Mouse (Mus musculus): ENCODE results near the gene Nrgn. TPM values are rescaled to one million over a fixed set of nuclear protein-coding genes. Genes with fewer than 3 reads are reported as not detected.
A peak's percentile ranks its signal among the peaks of the same experiment; 100 is the strongest.

The Nrgn gene
- total RNA-seq, 1 experiment: 0.40 TPM

GRCm38 (mm10) chr9:37554279-37554678, 1.6 kb upstream of the Nrgn start:
- in situ Hi-C loops (cut with MboI; ENCODE audit: low sequenced_read_pairs in 2 of 2, unreplicated experiment in 2 of 2): no loop called here
- H3K27ac ChIP-seq (ENCODE audit: insufficient read depth, low read depth, low read length, poor library complexity, severe bottlenecking): no peak overlapping the region
- H3K9ac ChIP-seq (ENCODE audit: insufficient read depth, low read depth, low read length, poor library complexity, severe bottlenecking): no peak overlapping the region
- DNase-seq (ENCODE audit: low read depth, low spot score): no peak
- no peaks in the 10 kb centered on the region for H3K36me3 ChIP-seq (ENCODE audit: control insufficient read depth, insufficient read depth, low read length, poor library complexity, severe bottlenecking)
- H3K4me3 ChIP-seq (ENCODE audit: insufficient read depth in 1 of 2, low read depth in 1 of 2, low read length in 2 of 2, poor library complexity in 1 of 2, severe bottlenecking in 1 of 2): no peak overlapping the region
- TF ChIP-seq ZNF384 (IDR thresholded peaks at IDR 0.05; ENCODE audit: low read depth, low read length) (no peak), ZC3H11A (IDR thresholded peaks at IDR 0.05; ENCODE audit: borderline replicate concordance, low read depth, low read length) (no peak), MAFK (IDR thresholded peaks at IDR 0.05; ENCODE audit: insufficient read depth, low read depth, low read length) (no peak), CHD2 (IDR thresholded peaks at IDR 0.05; ENCODE audit: low read depth, low read length) (no peak), HCFC1 (IDR thresholded peaks at IDR 0.05; ENCODE audit: borderline replicate concordance, insufficient read depth, low read length) (no peak)
- H3K4me1 ChIP-seq (ENCODE audit: control insufficient read depth in 2 of 2, insufficient read depth in 2 of 2, low read length in 2 of 2, poor library complexity in 1 of 2): peaks cover 0 to 4% of the 10 kb centered on the region in 2 experiments; a peak in 1 of 4 replicates
- H3K9me3 ChIP-seq (ENCODE audit: control insufficient read depth, insufficient read depth, low read depth, low read length): no peaks in the 10 kb centered on the region

GRCm38 (mm10) chr9:37551751-37552531, 763 bp downstream of the Nrgn start:
- Histone ChIP-seq H3K9me3 (ENCODE audit: control insufficient read depth, insufficient read depth, low read depth, low read length) (no peaks in the 10 kb centered on the region), H3K9ac (ENCODE audit: insufficient read depth, low read depth, low read length, poor library complexity, severe bottlenecking) (peak overlapping the region; percentile 51), H3K27ac (ENCODE audit: insufficient read depth, low read depth, low read length, poor library complexity, severe bottlenecking) (no peak overlapping the region), H3K4me1 (ENCODE audit: control insufficient read depth in 2 of 2, insufficient read depth in 2 of 2, low read length in 2 of 2, poor library complexity in 1 of 2) (peaks cover 0 to 4% of the 10 kb centered on the region in 2 experiments; a peak in 1 of 4 replicates), H3K36me3 (ENCODE audit: control insufficient read depth, insufficient read depth, low read length, poor library complexity, severe bottlenecking) (no peaks in the 10 kb centered on the region), H3K4me3 (ENCODE audit: insufficient read depth in 1 of 2, low read depth in 1 of 2, low read length in 2 of 2, poor library complexity in 1 of 2, severe bottlenecking in 1 of 2) (peak overlapping the region; percentile 70 to 78)
- no peak for DNase-seq (ENCODE audit: low read depth, low spot score)
- in situ Hi-C loops (cut with MboI; ENCODE audit: low sequenced_read_pairs in 2 of 2, unreplicated experiment in 2 of 2): no loop called here
- no peak for TF ChIP-seq MAFK (IDR thresholded peaks at IDR 0.05; ENCODE audit: insufficient read depth, low read depth, low read length)

- H3K9me3 ChIP-seq (ENCODE audit: control insufficient read depth, insufficient read depth, low read depth, low read length): no peaks in the 10 kb centered on the region
- no peak overlapping the region for H3K4me3 ChIP-seq (ENCODE audit: insufficient read depth in 1 of 2, low read depth in 1 of 2, low read length in 2 of 2, poor library complexity in 1 of 2, severe bottlenecking in 1 of 2)
These were observed 2.3 kb downstream of the Nrgn start for GRCm38 (mm10) chr9:37550435-37550834.

GRCm38 (mm10) chr9:37546889-37547288, 5.8 kb downstream of the Nrgn start:
- DNase-seq (ENCODE audit: low read depth, low spot score): no peak
- H3K4me1 ChIP-seq (ENCODE audit: control insufficient read depth in 2 of 2, insufficient read depth in 2 of 2, low read length in 2 of 2, poor library complexity in 1 of 2): peaks cover 2 to 20% of the 10 kb centered on the region in 2 experiments; a peak in 1 of 4 replicates
- in situ Hi-C loops (cut with MboI; ENCODE audit: low sequenced_read_pairs in 2 of 2, unreplicated experiment in 2 of 2): loop anchor here in 1 of 2 experiments (10.0 kb wide), 1 partner anchor 112 kb away; the partner anchor contains the start of gene Robo3

More at GRCm38 (mm10) chr9:37550435-37550834, 2.3 kb downstream of the Nrgn start:
- in situ Hi-C loops (cut with MboI; ENCODE audit: low sequenced_read_pairs in 2 of 2, unreplicated experiment in 2 of 2): no loop called here
- no peak overlapping the region for H3K27ac ChIP-seq (ENCODE audit: insufficient read depth, low read depth, low read length, poor library complexity, severe bottlenecking)
- no peak for TF ChIP-seq CHD2 (IDR thresholded peaks at IDR 0.05; ENCODE audit: low read depth, low read length)
- no peak for TF ChIP-seq ZNF384 (IDR thresholded peaks at IDR 0.05; ENCODE audit: low read depth, low read length)
- TF ChIP-seq HCFC1 (IDR thresholded peaks at IDR 0.05; ENCODE audit: borderline replicate concordance, insufficient read depth, low read length): no peak
- no peak for TF ChIP-seq MAFK (IDR thresholded peaks at IDR 0.05; ENCODE audit: insufficient read depth, low read depth, low read length)
- TF ChIP-seq ZC3H11A (IDR thresholded peaks at IDR 0.05; ENCODE audit: borderline replicate concordance, low read depth, low read length): no peak
- no peak overlapping the region for H3K9ac ChIP-seq (ENCODE audit: insufficient read depth, low read depth, low read length, poor library complexity, severe bottlenecking)
- H3K36me3 ChIP-seq (ENCODE audit: control insufficient read depth, insufficient read depth, low read length, poor library complexity, severe bottlenecking): no peaks in the 10 kb centered on the region
- no peak for DNase-seq (ENCODE audit: low read depth, low spot score)
- H3K4me1 ChIP-seq (ENCODE audit: control insufficient read depth in 2 of 2, insufficient read depth in 2 of 2, low read length in 2 of 2, poor library complexity in 1 of 2): peaks cover 0 to 4% of the 10 kb centered on the region in 2 experiments; a peak in 1 of 4 replicates

More at GRCm38 (mm10) chr9:37546889-37547288, 5.8 kb downstream of the Nrgn start:
- H3K9ac ChIP-seq (ENCODE audit: insufficient read depth, low read depth, low read length, poor library complexity, severe bottlenecking): no peak overlapping the region
- no peaks in the 10 kb centered on the region for H3K36me3 ChIP-seq (ENCODE audit: control insufficient read depth, insufficient read depth, low read length, poor library complexity, severe bottlenecking)
- no peak overlapping the region for H3K27ac ChIP-seq (ENCODE audit: insufficient read depth, low read depth, low read length, poor library complexity, severe bottlenecking)
- TF ChIP-seq ZNF384 (IDR thresholded peaks at IDR 0.05; ENCODE audit: low read depth, low read length) (no peak), HCFC1 (IDR thresholded peaks at IDR 0.05; ENCODE audit: borderline replicate concordance, insufficient read depth, low read length) (no peak), ZC3H11A (IDR thresholded peaks at IDR 0.05; ENCODE audit: borderline replicate concordance, low read depth, low read length) (no peak), CHD2 (IDR thresholded peaks at IDR 0.05; ENCODE audit: low read depth, low read length) (no peak), MAFK (IDR thresholded peaks at IDR 0.05; ENCODE audit: insufficient read depth, low read depth, low read length) (no peak)
- H3K4me3 ChIP-seq (ENCODE audit: insufficient read depth in 1 of 2, low read depth in 1 of 2, low read length in 2 of 2, poor library complexity in 1 of 2, severe bottlenecking in 1 of 2): no peak overlapping the region
- no peaks in the 10 kb centered on the region for H3K9me3 ChIP-seq (ENCODE audit: control insufficient read depth, insufficient read depth, low read depth, low read length)
